Mouse (Mus musculus): ENCODE measurements around the gene Foxp1. TPM values are rescaled to one million over a fixed set of nuclear protein-coding genes. Genes with fewer than 3 reads are reported as not detected.

Foxp1 gene
- total RNA-seq, 2 experiments from 2014 or later: 82.4 to 85.4 TPM

- DNase-seq: no peak
These were observed 410.7 kb downstream of the Foxp1 start for GRCm38 (mm10) chr6:99111856-99112255.

GRCm38 (mm10) chr6:99108417-99108816, 414.1 kb downstream of the Foxp1 start:
- no peak for DNase-seq

DNA sequence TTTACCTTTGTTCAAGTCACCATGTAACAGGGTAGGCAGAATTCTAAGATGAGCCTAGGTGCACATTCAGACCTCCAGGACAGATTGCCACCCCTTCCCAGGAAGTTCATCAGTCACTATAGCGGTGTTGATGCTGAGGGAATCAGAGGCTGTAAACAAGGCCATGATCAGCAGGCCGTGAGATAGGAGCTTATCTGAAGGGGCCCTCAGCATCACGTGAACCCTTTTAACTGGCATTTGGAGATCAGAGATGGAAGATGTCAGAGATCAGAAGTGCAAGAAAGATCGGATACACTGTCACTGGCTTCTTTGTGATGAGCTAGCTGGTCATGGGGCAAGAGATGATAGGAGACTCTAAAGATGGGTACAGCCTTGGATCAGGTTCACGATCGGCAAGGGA, 414.8 kb downstream of the Foxp1 start:
- no peak for DNase-seq

- DNase-seq: no peak
These were observed 415.4 kb downstream of the Foxp1 start for GRCm38 (mm10) chr6:99107081-99107482.

DNA sequence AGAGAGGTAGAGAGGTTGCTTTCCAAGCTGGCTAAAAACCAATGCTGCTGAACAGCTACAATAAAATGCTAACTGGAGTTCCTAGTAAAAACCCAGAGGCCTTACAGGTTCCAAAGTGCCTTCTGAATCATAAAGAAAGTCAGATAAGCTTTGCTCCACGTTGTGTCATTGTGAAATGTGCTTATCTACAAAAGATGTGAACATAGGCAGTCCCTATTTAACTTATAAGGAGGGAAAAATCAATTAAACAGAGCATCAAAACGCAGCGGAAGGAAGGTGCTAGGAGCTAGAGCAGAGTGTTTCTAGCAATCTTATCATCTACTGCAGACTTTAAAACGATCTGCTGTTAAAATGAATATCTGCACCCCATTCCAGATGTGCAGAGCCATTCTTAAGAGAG, 416.5 kb downstream of the Foxp1 start:
- DNase-seq: no peak

- no peak for DNase-seq
These were observed 418.1 kb downstream of the Foxp1 start for GRCm38 (mm10) chr6:99104446-99104845.

DNA sequence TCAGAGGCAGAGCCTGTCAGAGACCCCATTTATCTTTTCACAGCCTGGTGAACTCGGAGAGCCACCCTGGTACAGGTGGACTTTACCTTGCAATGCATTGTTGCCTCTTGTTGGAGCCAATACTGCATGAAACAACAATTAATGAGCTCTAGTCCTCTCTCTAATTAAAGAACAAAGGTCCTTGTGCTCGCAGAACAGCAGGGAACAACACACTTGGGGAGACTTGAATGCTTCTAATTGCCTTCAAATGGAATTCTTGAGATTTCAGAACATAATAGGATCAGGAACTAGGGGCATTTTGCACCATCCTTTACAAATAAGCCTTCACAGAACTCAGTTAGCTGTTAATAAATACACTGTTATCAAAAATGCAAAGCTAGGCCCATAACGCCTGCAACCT, 418.6 kb downstream of the Foxp1 start:
- DNase-seq: no peak

DNA sequence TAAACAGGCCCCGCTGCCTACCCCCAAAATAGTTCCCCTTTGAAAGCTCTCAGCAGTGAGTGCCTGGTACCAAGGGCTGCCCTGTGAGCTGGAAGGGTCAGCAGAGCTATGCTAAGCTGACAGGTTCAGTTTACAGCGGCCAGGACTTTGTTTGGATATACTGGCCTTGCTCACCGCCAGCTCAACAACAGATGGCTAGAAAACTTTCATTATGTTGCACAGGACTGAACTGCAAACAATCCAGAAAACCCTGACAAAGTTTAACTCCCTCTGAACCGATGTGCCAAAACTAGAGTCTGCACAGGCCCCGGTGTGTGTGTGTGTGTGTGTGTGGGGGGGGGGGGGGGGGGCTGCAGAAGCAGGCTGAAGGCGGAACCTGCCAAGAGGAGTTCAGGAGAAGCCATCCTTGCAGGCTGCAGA, 421.0 kb downstream of the Foxp1 start:
- DNase-seq: no peak

- DNase-seq: no peak
These were observed 422.2 kb downstream of the Foxp1 start for GRCm38 (mm10) chr6:99100331-99100730.

- DNase-seq: no peak
These were observed 422.7 kb downstream of the Foxp1 start for GRCm38 (mm10) chr6:99099781-99100180.

DNA sequence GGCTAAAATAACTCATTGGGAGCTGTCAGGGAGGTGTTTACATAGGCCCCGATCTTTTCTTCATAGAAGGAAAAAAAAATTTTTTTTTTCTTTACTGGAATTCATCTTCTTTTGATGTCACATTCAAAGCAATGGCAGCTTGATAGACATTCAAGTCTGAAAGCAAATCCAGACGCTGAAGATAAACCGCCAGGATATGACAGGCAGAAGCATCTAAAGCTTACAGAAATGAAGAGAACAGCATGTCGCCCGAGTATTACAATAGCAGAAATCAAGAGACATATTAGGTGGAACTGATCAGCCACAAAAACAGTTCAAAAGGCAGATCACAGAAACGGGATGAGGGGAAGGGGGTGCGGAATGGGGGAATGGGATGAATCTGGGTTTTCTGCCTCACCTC, 425.3 kb downstream of the Foxp1 start:
- DNase-seq: no peak

DNA sequence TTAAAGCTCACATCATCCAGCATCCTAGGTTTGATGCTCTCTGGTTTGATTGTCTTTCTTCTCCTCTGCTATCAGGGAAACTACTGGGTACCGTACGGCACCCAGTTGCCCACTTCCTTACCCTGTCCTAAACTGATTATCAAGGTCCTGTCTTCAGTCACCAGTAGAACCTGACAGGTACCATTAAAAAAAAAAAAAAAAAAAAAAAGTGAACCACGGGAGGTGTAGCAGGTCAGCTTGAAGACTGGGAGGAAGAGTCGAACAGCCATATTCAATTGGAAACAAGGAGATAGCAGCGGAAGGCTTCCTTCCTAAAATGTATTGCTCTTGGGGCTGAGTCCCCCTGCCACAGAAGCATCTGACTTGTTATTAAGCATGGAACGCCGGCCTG, 425.8 kb downstream of the Foxp1 start:
- no peak for DNase-seq

DNA sequence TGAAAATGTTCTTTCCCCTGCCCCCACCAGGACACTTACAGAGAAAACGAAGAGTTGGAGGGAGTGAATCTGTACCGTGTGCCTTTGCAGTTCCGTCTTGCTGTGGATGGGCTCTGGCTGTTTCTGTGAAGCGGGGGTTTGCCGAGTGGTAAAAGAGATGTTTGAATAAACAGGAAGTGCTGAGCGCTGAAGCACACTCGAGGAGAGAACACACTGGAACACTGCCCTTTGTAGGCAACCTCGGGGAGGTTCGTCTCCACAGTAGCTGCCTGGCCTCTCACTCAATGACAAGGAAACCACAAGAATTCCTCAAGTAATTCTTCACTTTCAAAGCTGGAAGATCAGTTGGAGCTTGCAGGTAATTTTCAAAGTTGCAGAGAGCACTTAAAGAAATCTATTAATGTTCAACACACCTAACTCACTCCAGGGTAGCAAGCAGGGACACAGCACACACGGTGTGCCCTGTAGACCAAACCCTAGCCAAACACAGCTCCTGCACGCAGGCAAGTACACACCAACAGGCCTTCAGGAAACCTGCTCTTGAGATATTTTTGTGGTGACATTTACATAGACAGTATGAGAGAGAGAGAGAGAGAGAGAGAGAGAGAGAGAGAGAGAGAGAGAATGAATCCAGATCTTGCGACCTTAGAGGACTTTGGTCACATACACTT, 426.3 kb downstream of the Foxp1 start:
- DNase-seq: peak in 1 of 2 experiments; percentile 30

DNA sequence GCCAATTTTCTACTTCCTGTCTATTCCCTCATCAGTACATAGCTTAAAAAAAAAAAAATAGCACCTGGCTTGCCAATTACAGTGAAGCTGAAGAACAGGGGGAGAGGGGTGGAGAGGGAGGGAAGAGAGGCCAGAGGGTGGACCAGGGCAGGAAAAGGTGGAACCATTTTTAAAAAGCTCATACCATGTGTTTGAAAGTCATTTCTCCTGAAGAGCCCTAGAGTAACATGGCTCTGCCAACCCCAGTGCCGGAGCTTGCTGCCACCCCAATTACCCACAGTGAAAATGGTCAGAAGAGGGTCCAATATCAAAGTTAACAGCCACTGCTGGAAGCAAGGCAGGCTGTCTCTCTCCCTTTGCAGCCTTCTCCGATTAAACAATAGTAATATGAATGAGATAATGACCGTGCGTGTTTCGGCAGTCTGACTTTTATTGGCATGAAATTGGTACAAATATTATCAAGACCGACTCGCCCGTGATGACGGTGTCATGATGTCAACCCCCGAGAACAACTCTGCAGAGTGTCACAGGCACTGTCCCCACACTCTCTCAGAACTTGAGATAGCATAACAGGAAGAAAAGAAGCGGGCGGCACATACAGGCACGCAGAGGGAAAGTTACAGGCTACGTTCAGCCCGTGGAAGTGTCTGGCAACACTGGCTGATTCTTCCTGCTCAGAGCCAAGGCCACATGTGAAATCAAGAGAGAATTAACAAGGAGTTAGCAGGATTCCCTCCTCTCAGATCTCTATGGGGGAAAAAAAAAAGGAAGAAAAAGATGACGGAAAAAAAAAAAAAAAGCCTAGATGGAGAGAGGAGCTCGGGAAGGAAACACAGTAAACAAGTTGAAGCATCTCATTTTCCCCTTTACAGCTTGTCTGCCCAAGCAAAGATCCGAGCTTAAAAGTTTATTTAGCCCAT, 427.1 kb downstream of the Foxp1 start:
- no peak for DNase-seq

DNA sequence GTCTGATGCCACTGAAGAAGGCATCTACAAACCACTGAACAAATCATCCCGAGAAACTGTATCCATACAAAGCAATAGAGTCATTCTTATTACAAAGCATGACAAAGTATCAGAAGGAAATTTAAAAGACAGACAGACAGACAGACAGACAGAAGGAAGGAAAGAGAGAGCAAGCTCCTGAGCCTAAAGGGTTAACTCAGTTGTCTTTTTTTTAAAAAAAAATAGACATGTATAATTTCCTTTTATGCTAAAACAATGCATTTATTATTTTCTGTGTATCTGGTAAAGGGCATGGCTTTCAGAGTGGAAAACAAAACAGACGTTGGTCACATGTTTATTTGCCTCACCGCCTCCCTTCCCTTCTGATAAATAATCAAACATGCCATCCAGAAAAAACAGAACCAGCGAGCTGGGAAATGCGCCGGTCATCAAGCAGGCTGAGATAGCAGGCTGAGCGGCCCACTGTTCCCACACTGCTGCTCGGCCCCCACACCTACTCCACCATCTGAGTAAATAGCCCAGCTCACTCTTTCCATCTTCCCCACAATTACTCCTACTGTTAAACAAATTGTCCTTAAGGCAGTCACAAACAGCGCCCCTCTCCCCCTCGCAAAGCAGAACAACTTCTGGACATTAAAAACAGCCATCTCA, 428.1 kb downstream of the Foxp1 start:
- DNase-seq: peak in 1 of 2 experiments; percentile 19

GRCm38 (mm10) chr6:99093856-99094255, 428.7 kb downstream of the Foxp1 start:
- DNase-seq: no peak

DNA sequence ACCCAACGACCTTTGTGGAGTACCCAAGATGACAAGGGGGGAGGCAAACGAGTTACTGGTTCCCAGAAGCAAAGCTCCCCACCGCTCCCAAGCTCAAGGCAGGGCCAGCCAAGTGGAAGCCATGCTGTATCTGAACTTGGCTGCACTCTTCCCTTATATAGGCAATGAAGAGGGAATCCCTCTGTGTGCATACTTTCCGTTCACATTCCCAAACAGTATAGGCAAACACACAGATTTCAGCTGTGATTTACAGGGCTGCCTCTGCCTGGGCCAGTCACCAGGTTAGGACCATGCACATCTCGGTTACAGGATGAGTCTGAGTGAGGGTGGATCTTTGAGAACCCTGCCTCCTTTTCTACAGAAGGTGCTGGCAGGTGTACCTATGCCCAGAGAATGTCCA, 429.3 kb downstream of the Foxp1 start:
- DNase-seq: no peak

DNA sequence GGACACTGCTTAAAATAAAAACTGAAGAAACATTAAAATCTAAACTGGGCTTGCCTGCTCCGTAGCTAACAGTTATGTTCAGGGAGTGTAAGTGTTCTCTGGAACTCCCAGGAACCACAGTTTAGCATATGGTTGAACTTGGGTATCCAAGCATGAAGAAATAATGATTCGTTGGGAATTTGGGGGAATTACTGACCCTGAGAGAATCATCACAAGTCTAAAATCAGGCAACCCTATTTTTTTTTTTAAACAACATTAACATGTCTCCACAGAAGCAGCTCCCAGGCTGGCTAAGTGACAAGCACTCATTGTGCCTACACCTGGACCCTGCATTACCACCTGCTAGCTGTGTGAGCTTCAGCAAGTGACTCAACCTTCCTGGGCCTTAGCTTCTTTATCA, 430.7 kb downstream of the Foxp1 start:
- DNase-seq: no peak

- DNase-seq: no peak
These were observed 434.9 kb downstream of the Foxp1 start for GRCm38 (mm10) chr6:99087598-99087997.

DNA sequence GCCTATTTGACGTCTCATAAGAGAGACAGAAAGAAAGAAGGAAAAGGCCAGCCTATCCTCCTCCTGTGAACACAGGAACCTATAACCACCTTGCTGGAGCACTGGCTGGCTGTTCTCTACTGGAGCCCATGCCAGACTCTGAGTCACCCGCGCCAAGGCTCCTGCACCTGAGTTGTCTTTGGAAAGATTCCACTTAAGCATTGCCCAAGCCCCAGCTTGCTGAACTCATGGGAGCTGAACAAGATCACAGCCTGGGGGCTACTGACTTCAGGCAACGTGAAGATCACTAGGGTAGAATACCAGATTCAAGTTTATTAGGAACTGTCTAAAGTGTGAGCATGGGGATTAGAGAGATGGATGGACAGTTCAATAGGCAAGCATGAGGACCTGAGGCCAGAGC, 437.6 kb downstream of the Foxp1 start:
- DNase-seq: no peak

DNA sequence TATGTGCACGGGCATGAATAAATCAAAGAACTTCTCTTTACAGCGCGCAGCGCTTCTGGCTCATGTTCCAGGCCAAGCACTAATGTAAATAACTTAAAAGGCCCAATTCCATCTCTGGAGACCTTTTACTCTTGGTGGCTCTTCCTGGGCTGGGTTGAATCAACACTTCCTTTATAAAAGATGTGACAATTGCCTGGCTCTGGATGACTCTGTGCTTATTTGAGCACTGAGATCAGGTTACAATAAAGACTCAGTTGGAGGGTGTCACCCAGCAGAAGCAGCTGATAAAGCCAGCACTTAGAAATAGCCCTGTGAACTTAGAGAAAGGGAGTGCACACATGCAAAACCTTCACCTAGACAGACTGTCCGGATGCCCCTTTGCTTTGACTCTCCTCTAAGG, 441.3 kb downstream of the Foxp1 start:
- DNase-seq: no peak

DNA sequence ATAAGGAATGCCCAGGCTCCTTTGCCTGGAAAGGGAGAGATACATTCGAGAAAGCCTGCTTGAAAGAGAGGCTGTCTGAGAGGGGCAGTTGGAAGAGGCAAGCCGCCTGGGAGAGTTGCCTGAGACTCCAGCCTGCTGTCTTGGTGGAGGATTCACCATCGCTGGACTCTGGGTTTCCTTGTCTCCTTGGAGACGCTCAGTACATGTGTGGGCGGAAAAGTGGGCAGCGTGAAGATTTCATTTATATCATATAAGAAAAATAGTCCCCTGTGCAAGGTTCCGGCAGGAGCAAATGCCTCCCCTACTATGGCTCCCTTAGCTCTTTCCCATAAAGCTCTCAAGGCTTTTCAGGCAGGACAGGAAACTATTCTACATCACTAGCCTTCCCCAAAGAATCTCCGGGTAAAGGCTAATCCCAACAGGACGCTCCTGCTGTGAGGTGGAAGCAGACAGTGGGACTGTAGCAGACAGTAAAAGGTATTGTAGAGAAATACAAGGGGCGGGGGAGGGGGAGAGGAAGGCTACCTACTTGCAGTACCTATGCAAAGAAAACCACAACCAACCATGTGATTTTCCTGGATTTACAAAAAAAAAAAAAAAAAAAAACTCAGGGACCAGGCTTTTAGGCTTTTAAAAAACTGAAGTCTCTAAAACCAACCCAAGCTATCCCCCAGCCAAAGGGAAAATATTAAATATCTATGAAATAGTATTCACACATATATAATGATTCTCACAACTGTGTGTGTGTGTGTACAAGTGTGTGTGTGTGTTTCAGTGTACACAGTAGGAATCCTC, 443.3 kb downstream of the Foxp1 start:
- peak in 1 of 2 experiments; percentile 32 for DNase-seq

DNA sequence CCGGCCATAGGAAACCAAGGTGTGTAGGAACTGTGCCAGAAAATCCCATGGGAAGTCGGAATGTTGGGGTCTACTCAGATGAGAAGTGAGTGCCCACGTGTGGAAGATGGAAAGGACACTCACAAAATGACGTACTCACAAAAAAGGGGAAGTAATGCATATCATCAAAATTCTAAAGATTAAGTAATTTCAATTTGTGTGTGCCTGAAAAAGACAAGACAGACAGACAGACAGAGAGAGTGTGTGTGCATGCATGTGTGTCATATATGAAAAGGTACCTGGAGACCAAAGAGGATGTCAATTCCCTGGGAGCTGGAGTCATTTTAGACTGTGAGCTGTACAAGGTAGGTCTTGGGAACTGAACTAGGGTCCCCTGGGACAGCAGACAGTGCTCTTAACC, 444.4 kb downstream of the Foxp1 start:
- DNase-seq: no peak

All from layer of hippocampus, postnatal 36 days (tissue).